Mouse (Mus musculus) megakaryocyte-erythroid progenitor cell, adult 5-6 weeks (primary cell): ENCODE data around the gene Trem2. TPM values are rescaled to one million over a fixed set of nuclear protein-coding genes. Genes with fewer than 3 reads are reported as not detected.
"Not testable (repeated sequence)": the region's sequence is repeated elsewhere in the genome, so short reads cannot be mapped to it uniquely, and the experiment has no call there.

Experiments
- ATAC-seq: replicated peaks from 2 replicates; pipeline ENCODE4 v1.8.0; 2016; ENCODE audit warnings: mild to moderate bottlenecking, inconsistent platforms; ENCODE audit not compliant: severe bottlenecking, poor library complexity, low FRiP score, low TSS enrichment
- total RNA-seq, 2 experiments: library from RNA; stranded (forward) in 1 of 2; stranded (reverse) in 1 of 2; fragments of 200-1000, 215-1000 nt in 1 of 2; fragments of >200 nt in 1 of 2; fragmentation: Nextera tagmentation in 1 of 2; gene quantifications; 2 replicates each; pipeline ENCODE4 v1.2.3; 2014 to 2017

Gene Trem2
- total RNA-seq (2014; fragmentation: Nextera tagmentation): not detected in 2 replicates
- total RNA-seq (2017): 0.19 TPM in 1 of 2 replicates, not detected in the other

- no peak; the same call in 1 of the 2 replicates for ATAC-seq
These were observed at the start of gene Trem2 for GRCm38 (mm10) chr17:48346231-48346630. Gene Trem2 (plus strand): TSS chr17:48346401.

DNA sequence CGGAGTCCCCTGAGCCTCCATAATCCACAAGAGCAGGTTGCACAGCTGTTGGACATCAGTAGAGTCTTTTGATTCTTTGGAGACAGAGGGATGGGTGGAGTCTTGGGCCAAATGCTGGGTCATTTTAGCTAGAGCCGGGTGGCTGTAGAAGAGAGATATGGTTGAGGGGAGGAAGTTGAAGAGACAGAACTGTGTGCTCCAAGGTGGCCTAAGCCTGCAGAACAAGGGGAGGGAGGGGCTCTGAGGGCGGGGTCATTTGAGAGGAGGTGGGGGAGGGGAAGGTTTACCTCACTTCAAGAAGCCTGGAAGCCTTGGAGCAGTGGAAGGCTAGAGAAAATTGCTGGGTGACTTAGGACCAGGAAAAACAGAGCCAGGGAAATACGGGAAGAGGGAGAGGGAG, 47.0 kb upstream of the Trem2 start, which contains the start of gene Treml2:
Gene Treml2 (plus strand): TSS at position 296 of the 400 bp plus-strand sequence.
- ATAC-seq: peak; percentile 77

DNA sequence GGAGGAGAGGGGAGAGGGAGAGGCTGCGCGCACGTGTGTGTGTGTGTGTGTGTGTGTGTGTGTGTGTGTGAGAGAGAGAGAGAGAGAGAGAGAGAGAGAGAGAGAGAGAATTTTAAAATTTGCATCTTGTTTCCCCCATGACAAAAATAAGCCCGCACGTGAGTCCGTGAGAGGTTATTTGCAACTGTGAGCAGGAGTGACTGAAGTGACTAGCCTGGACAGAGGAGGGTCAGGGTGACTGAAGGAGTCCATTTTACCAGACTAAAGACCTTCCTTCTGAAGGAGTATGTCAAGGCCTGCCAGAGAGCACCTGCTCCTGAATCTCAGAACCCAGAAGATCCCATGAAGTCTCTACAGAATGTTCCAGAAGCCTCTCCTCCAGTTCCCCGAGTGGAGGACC, 46.4 kb upstream of the Trem2 start:
- ATAC-seq: no peak

GRCm38 (mm10) chr17:48300199-48300598, 46.0 kb upstream of the Trem2 start:
- ATAC-seq: peak; percentile 48

DNA sequence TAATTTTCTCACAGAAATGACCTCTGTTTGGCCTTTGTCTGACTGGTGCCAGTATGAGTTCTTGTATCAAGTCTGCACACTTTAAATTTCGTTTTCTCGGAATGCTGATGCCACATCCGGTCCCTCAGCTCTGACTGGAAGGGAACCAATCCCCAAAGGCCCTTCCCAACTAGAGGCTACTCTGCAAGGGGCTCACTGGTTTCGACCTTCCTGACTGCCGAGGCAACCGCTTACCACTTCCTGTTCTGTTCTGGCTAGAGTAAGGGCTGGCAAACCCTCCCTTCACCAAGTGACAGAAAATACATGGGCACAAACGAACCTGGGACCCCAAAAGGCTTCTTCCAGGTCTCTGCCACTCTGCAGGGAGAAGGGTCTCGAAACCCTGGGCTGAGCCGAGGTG, 45.3 kb upstream of the Trem2 start:
- no peak for ATAC-seq

GRCm38 (mm10) chr17:48301792-48302191, 44.4 kb upstream of the Trem2 start:
- ATAC-seq: 0 out of 2 replicates have a peak, but pooled peaks have one; percentile 44

DNA sequence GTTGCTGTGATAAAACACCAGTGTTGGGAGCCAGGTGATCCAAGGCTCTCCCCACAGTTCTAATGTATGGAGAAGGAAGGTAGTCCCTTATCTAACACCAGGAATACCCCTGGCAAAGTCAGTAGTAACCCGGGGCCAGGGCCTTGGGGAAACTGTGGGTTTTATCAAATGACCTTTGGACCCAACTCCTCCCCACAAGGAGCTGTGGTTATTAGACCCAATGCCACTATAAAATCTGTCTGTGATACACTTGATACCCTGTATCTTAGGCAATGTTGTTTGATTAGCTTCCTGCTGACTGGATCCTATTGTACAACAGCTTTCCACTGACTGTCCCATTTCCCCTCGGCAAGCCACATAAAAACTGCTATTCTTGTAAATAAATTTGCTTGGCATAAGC, 34.1 kb upstream of the Trem2 start:
- no peak for ATAC-seq

DNA sequence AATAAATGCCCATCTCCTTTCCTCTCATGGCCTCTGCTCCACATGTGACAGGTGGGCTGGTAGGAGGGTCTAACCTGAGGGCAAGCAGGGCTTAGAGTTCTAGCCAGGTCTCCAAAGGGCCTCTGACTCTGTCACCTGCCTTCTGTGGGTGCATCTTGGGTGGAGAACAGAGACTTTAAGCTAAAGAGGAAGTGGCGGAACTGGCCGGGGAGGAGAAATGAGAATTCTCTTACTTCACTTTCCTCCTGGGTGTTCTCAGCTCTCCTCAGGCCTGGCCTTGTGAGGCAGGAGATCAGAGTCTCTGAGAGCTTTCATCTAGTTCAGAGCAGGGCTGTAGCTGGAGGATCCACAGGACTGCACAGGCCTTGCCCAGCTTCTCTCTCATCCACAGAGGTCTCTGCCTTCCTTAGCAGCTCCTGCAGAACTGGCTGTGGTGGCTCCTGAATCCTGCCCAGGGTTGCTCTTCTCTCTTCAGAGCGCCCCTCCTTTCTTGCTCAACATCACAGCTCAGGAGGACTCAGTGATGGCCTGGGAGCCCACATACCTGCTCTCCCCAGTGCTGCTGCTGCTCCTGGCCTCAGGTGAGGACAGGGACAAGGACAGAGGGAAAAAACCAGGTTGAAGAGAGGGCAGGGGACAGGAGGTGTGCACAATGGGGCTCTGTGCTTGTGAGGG, 30.2 kb upstream of the Trem2 start, which contains the start of gene B430306N03Rik:
Gene B430306N03Rik (plus strand): TSS at position 237 of the 675 bp plus-strand sequence.
- ATAC-seq: not testable (repeated sequence)

DNA sequence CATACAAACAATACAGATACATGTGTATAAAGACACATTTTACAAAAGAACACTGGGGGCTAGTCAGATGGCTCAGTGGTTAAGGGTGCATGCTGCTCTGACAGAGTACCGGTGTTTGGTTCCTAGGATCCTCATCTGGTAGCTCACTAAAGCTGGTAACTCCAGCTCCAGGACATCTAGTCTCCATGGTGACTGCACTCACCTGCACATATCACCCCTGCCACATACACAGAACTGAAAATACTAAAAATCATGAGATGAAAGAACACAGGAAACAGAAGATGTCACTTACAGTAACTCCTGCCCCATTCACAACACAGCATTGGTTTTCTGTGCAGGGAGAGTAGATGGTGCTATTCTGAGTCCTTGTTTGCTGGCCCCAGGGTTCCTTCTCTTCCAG, 27.5 kb upstream of the Trem2 start:
- ATAC-seq: no peak

DNA sequence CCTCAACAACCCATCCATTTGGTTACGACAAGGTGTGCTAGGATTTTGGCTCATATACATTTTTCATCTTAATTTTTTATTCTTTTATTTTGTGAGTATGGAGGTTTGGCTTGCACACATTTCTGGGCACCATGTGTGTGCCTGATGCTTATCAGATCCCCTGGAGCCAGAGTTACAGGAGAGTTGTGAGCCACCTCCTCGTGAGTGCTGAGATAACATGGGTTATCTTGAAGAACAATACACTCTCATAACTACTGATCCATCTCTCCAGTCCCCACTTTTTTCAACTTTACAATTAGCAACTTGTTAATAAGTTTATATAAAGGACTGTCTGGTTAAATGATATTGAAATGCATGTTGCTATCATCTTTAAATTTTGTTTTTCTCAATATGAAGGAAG, 24.9 kb upstream of the Trem2 start:
- ATAC-seq: 0 out of 2 replicates have a peak, but pooled peaks have one; percentile 39

DNA sequence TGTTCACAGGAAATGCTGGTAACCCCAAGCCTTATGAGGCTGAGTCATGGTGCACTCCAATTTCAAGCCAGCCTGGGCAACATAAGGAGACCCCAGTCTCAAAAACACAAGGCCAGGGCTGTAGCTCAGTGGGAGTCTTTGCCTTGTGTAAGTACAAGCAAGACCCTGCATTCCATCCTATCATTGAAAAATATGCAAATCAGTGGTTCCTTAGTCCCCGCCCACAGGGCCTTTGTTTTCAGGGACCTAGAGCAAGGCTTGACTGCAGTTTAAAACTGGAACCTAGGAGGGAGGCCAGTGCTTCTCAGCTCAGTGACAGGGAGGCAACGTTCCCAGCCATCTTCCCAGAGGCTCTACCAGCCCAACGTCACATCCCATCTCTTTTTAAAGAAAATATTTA, 23.0 kb upstream of the Trem2 start:
- peak; percentile 54 for ATAC-seq

GRCm38 (mm10) chr17:48324258-48324657, 21.9 kb upstream of the Trem2 start:
- ATAC-seq: no peak

- ATAC-seq: no peak
These were observed 21.1 kb upstream of the Trem2 start for GRCm38 (mm10) chr17:48325093-48325492.

GRCm38 (mm10) chr17:48325638-48326037, 20.6 kb upstream of the Trem2 start:
- ATAC-seq: no peak

DNA sequence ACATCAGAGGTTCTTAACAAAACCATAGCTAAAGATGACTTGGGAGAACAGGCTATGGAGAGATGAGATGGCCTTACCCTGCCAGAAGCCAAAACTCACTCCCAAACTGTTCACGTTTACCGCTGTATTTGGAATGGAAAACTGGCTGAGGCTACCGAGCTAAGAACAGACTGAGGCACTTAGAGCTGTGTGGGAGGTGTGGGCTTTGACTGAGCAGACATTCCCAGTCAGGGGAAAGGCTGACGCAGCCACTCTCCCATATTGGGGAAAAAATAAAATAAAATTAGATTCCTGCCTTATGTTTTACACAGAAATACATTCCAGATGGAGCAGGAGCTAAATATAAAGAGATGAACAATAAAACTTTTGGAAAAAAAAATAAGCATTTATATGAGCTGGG, 19.5 kb upstream of the Trem2 start:
- no peak for ATAC-seq

DNA sequence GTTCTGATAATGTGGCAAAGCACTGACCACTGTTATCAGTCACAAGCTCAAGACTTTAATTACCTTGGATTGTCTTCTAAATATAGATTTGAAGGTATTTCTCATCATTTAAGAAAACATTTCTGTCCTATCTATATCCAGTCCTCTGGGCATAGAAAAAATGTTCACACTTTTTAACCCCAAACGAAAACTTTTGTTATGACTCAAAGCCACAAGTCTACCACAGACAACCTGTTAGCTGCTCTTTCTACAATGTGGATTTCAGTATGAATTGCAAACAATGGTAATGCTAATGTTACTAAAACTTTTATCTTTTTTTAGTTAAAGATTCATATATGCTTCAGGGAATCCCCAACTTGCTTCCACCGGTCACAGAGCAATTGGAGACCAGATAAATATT, 13.7 kb upstream of the Trem2 start:
- ATAC-seq: no peak

DNA sequence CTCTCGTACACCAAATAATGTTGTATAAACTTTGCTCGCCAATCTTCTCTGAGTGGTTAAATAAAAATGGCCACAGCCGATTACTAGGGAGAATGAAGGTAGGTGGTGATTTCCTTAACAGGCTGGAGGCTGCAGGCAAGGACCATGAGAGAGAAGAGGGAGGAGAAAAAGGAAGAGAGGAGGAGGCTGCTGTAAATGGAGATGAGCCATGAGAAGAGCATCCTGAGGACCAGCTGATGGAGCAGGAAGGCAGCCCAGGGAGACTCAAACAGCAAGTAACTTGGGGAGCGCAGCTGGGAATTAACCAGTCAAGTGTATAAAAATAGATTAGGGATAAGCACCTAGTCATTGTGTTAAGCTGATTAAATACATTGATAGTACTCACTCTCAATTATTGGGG, 12.0 kb upstream of the Trem2 start:
- no peak for ATAC-seq

GRCm38 (mm10) chr17:48336857-48337256, 9.3 kb upstream of the Trem2 start:
- ATAC-seq: peak; percentile 89

DNA sequence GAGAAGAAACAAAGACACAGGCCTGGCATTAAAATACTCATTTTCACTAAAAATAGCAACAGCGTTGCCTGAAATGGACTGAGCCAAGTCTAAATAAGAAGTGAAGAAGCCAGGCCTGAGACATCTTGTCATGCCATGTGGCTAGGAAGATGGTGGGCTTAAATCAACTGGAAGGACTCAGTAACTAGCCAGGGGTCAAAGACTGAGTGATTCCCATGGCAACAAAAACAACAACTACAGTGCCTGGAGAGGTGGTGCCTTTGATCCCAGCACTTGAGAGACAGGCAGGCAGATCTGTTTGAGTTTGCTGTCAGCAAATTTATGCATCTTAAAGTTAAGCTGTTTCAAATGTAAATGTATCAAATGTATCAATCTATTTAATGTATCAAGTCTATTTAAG, 5.9 kb upstream of the Trem2 start:
- no peak for ATAC-seq

GRCm38 (mm10) chr17:48341947-48342346, 4.3 kb upstream of the Trem2 start:
- peak; percentile 54 for ATAC-seq

DNA sequence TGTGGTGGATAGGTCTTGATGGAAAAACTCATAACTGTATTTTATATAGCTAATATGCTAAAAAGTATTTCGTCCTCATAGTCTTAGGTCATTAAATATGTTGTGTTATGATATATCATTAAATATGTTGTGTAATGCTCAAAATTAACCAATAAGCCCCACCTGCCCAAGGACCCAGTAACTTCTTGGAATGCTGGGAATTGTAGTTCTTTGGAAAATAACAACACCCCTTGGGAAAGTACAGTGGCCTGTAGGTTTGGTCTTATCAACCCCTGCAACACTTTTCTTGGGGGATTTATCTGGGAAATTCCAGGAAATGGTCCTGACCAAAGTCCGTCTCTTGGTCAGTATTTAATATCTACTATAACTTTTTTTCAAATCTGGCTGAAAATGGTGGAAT, 3.1 kb upstream of the Trem2 start:
- ATAC-seq: no peak
